Mouse (Mus musculus) natural killer cell, adult 2 months (primary cell): ENCODE results near the gene Mea1.
A peak's percentile ranks its signal among the peaks of the same experiment; 100 is the strongest.

ENCODE experiments used
- DNase-seq, 2 experiments: peaks; one replicate each; pipeline ENCODE4 v3.0.0; 2022; ENCODE audit warnings: low spot score in 2 of 2

Mea1 gene

DNA sequence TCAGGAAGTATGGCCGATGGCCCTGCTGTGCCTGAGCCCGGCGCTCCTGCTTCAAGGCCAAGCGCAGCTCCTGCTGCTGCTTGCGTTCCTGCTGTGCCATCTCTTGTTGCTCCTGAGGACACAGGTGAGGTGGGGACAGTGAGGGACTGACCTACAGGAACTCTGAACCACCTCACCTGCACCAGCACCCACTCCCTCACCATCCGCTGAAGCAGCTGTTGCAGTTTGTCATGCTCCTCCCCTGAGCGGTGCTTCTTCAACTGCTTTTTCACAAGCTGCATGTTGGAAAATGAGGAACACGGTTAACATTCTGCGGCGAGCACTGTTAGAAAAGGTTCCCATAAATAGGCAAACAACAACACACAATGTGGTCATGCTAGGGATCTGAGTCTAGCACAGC is 8.7 kb upstream of the Mea1 start:
- DNase-seq = no peak

DNA sequence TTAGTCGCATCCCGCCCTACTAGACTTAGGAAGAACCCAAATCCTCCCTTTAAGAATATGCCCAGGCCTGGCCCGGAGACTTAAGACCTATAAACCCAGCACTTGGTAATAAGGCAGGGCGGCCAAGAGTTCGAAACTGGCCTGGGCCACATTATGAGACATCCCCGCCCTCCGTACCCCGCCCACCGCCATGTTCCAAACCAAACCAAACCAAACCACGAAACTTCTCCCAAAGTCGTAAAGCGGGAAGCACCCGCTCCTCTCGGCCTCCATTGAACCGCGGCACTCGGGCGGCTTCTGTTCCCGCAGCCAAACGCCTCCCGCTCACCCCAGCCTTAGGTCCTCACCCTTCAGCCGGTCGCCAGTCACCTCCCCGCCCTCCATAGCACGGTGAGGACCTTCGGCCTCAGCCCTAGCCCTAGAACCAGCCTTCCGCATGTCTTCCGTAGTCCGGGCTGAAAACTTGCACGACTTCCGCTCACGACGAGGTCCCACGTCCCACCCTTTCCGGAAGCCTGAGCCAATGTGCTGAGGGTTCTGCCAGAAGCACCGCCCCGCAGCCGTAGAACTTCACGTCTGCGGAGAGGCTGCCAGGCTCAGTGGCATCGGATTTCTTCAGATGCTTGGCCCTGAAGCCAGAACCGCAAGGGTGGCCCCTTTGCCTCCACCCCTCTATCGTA is 4.6 kb upstream of the Mea1 start, which contains the start of gene Rrp36:
Gene Rrp36 (minus strand): TSS at position 503 of the 680 bp plus-strand sequence.
- peak; percentile 85 to 86 for DNase-seq

DNA sequence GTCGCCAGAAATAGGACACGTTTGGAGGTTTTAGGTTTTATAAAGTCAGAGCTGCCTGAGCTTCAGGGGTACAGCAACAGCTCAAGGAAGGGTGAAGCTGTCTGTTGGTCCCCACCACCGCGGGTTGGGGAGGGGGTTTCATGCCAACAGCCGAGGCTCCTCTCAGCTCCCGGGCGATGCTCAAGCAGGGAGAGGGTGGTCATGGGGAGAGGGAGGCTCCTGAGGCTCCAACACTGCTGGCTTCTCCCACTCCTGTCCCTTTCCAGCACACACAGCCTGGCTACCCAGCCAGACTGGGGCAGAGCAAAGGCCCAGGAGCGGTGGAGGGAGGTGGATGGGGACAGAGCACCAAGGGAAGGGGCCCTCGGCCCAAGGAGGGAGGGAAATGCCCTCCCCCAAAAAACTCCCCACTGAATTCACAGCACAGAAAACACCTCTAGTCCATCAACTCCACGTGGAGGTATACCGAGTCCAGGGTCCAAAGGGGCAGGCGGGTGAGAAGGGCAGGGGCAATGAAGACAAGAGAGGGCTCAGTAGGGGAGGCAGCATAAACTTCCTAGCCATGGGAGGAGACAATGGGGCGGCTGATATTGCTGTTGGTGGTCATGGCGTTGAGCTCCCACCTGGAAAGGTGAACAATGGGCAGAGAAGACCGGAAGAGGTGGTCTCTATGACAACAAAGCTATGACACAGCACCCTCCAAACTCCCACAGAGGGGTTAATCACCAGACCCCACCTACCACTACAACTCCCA is 3.9 kb upstream of the Mea1 start:
- no peak for DNase-seq

DNA sequence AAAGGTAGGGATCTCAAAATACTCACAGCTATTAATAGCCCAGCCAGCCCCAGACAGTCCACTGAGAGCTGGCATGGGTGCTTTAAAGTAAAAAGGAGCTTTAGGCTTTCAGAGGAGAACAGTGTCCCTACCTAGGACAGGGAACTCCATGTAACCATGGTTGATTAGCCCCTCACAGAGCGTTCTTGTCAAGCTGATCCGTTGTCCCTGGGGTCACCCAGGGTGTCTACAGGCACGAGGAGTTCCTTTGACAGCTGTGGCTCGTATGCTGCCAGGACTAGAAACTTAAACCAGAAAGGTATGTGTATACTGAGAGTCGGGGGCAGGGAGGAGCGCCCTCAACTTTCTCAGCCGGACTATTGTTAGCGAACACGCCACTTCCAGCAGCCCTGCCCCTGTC is 318 bp downstream of the Mea1 start:
- no peak for DNase-seq

DNA sequence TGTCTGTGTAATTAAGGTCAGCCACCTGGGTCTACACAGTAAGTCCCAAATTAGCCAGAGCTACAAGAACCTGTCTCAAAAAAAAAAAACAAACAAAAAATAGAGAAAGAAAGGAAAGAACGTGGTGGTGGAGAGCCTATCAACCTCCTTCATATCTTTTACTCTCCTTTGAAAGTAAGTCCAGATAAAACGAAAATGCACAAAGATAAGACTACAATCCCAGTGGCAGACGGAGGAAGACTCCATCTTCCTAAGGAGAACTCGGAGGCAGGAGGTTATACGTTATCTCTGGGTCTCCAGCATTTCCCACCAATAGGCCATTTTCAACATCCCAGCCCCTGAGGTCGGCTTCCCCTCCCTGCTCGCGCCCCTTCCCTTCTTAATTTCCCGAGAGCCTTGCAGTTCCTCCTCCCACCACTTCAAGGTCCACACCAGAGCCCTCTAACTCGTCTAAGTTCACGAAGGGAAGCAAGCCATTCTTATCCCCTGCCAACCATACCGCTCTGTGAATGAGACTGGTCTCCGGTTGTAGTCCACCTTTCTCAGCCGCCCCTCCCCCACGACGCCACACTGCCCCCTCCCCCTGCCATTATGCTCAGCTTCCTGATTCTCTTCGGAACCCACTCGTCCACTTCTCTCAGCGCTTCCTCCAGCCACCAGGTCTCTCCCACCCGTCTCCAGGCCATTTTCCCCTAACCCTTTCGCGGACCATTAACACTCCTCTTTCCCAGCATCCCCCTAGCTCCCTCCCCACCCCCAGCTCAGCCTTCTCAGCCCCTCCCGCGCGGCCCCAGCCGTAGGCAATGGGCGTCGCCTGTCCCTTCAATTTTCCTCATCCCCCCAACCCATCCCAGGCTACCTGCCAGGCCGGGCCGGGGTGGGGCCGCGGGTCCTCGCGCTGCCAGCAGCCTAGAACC is 1.5 kb downstream of the Mea1 start:
- peak; percentile 18 to 28 for DNase-seq

DNA sequence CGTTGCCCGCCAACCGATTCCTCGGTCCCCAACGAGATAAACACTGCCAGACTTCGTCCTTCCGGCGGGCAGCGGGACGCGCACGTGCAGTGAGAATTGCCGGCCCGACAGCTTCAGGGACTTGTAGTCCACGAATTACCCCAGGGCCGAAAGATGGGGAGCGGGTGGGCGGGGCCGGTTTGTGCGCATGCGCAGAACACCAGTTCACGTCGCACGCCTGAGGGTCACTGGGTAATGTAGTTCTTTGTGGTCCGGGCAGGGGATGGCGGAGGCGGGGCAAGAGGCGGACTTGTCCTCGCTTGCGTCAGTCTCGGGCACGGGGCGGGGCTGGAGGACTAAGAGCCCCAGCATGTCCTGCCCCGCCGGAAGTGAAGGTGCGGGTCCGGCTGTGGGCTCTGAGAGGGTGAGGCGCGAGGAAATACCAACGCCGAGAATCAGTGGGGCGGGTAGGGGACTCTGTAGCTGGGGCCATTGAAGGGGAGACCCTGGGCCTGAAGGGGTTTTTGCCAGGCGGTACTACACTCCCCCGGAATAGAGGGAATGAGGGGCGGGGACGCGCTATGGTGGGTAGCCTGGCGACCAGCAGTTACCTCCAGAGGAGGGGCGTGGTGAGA is 2.3 kb downstream of the Mea1 start, which contains the start of gene Klhdc3:
Gene Klhdc3 (minus strand): TSS at position 155 of the 614 bp plus-strand sequence.
- DNase-seq = peak; percentile 96 to 97

DNA sequence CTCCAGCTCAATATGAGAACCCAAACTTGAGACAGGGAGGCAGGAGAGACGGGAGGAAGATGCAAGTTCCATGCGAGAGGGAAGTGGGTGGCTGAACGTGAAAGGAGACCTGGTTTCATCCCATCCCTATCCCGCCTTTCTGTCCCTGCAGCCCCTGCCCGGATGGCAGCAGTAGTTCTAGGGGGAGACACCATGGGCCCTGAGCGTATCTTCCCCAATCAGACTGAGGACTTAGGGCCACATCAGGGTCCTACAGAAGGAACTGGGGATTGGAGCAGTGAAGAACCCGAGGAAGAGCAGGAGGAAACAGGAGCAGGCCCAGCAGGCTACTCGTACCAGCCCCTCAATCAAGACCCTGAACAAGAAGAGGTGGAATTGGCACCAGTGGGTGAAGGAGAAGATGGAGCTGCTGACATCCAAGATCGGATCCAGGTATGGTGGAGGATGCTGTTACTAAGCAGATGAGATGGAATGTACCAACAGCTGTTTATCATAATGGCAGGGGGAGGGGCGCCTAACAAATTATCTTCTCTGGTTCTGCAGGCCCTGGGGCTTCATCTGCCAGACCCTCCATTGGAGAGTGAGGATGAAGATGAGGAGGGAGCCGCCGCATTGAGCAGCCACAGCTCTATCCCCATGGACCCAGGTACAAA is 3.0 kb downstream of the Mea1 start:
- no peak for DNase-seq

DNA sequence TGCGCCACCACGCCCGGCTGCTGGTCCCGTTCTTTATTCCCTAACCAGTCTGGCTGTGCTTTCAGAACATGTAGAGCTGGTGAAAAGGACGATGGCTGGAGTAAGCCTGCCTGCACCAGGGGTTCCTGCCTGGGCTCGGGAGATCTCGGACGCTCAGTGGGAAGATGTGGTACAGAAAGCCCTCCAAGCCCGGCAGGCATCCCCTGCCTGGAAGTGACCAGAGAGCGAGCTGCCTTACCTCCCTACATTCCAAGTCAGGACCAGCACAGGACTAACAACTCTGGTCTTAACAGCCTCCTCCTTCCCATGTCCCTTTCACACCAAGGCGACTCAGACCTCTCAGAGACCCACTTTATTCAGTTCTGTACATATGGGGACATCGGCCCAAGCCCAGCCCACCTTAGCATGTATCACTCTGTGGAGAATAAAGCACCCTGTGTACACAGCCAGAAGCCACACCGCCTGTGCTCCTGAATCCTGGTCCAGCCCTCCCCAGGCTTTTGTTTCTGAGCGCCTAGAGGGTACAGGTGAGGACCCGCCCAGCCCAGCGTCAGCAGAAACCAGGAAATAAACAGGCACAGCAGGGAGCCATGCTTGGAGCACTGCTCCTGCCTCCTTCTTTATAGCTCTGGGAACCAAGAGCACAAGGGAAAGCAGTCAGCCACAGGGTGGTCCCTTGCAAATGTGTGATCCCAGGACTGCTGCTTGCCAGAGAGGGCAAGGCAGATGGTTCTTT is 4.2 kb downstream of the Mea1 start:
- no peak for DNase-seq

DNA sequence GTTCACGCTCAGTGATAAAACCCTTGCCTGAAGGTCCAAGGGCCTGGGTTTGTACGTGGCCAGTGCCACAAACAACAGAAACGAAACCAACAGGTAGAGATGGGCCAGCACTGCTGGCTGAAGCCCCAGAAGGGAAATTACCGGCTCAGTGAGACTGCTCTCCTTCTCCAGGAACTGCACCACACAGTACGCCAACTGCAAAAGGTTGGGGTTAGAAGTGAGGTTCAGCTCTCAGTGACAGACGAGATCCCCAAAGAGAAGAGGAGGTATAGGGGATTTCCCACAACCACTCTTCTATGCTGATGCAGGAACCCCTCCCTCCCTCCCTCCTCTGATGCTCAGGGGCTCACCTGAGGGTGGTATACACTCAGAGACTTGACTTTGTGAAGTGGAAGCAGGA is 7.3 kb downstream of the Mea1 start:
- DNase-seq = no peak

DNA sequence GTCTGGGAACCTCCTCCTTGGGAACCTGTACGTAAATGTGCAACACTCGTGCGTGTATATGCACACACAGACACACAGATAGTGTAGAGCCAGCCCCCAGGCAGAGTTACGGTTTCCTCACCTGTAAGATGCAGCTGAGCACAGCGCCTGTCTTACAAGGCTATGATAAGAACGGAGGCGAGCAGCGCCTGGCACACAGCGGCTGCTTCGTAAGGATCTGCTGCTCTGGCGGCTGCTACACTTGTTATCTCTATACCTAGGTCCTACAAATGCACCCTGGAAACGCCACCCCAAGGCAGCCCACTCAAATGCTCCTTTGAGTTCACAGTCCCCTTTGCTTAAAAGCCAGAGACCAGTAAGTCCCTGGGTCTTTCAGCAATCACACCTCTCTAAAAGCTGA is 12.1 kb downstream of the Mea1 start:
- DNase-seq = no peak

DNA sequence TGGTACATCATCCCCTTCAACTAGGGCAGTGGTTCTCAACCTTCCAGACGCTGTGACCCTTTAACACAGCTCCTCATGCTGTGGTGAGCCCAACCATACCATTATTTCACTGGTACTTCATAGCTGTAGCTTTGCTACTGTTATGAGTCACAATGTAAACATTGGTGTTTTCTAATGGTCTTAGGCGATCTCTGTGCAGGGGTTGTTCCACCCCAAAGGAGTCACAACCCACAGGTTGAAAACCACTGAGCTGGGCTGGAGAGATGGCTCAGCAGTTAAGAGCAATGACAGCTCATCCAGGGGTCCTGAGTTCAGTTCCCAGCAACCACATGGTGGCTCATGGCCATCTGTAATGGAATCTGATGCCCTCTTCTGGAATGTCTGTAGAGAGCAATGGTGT is 12.8 kb downstream of the Mea1 start:
- DNase-seq = no peak

DNA sequence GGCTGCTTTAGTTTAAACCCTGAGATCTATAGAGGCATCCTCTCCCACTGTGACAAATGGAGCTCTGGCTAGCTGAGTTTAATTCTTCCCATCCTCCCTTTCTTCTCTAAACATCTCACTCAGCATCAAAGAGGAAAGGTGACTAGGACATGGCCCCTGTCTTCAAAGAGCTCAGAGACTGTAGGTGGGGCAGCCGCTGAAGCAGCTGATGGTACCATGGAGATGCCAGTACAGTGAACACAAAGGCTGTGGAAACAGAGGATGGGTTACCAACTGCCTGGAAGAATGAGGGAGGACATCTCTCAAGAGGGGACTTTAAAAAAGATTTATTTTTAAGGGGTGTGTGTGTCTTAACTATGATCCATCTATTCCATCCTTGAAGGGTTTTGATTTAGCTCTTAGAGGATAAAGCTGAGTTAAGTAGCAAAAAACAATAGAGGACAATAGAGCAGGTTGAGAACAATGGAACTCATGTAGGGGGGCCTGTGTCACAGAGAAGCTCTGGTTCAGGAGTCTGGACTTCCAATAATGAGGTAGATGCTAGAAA is 16.0 kb downstream of the Mea1 start:
- DNase-seq = no peak

DNA sequence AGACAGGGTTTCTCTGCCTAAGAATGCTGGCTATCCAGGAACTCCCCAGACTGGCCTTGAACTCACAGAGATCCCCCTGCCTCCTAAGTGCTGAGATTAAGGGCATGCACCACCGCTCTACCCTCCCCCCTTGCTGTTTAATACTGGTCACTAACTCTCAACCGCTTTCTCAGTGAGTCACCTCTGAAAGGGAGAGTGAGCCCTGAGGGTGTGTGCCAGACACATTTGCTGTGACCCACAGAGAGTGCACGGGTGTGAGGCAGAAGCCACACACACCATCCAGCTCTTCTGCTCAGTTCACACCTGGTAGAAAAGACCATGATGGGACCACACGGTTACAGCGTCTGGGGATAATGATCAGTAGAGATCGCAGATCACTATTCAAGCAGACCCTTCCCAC is 19.9 kb downstream of the Mea1 start:
- no peak for DNase-seq

DNA sequence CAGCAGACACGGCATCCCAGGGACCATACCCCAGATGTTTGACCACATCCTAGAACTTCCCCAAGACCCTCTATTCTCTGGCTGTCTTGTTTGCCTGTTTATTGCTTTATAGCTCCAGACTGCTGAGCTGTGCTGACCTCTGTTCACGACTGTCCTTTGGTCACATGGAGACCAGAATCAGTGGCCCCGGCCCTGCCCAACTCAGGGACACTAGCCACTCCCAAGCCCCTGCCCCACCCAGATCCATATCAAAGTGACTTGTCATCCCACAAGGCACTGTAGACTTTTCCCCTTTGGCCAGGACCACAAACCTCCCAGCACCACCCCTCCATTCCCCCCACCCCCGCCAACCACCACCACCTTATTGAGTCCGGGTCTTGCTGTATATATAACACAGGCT is 20.7 kb downstream of the Mea1 start:
- no peak for DNase-seq

DNA sequence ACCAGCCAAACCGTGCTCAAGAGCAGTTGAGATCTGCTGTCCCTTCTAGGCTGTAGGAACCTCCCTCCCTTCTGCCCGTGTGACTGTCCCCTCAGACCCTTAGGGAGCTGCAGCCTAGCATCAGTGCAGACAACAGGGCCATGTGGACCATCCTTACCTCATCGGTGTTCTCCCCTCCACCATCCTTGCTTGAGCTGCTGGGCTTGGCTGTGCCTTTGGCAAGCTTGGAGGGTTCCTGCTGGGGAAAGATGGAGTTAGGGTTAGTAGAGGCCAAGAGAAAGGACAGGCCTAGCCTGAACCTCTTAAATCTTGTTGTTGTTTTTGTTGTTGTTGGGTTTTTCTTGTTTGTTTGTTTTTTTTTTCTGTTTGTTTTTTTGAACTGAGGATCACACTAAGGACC is 21.3 kb downstream of the Mea1 start:
- DNase-seq = no peak

DNA sequence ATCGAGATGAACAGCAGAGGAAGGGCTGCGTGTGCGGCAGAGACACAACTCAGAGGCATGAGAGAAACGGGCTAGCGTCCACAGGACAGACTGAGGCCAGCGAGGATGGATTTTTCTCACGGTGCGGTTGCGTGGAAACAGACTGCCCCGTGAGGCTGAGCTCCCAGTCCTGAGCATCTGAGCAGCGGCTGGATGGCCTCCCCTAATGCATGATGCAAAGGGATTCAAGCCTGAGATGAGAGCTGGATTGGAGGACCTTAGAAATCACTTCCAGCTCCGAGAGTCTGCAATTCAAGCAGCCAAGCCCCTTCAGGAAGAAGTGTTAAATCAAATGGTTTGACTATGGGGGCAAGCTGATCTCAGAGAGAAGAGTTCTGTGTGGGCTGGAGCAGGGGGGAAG is 22.9 kb downstream of the Mea1 start:
- no peak for DNase-seq

DNA sequence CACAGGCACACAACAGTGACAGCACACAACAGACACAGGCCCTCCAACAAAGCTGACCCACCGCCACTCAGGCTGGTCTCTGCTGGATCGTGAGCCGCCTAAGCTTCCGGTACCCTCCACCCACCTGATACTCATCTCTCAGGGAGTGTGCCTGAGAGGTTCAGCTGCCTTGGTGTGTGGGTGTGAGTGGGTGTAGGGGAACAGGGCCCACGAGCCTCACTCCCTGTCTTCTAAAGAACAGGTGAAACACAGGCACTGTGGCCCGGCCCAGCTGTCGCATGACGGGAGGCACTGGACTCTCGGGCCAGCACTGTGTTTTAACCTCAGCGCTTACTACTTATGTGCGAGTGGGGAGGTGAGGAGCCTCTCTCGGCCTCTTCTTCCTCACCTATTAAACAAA is 23.5 kb downstream of the Mea1 start:
- no peak for DNase-seq

DNA sequence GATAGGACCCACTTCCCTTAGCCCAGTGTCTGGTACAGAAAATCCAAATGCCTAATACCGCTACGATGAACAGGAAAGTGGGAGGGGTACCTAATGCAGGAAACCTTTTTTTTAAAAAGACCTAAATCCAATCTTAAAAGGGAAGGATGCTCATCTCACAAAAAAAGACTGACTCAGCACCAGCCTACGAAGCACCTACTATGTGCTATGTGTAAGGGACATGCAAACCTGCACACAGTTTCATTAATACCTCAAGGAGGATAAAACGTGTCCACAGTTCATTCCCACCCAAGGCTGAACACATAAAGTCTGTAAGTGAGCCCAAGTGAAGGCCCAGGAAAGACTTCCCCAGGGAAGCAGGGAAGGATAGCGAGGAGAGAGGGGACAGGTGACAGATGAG is 23.9 kb downstream of the Mea1 start:
- no peak for DNase-seq

DNA sequence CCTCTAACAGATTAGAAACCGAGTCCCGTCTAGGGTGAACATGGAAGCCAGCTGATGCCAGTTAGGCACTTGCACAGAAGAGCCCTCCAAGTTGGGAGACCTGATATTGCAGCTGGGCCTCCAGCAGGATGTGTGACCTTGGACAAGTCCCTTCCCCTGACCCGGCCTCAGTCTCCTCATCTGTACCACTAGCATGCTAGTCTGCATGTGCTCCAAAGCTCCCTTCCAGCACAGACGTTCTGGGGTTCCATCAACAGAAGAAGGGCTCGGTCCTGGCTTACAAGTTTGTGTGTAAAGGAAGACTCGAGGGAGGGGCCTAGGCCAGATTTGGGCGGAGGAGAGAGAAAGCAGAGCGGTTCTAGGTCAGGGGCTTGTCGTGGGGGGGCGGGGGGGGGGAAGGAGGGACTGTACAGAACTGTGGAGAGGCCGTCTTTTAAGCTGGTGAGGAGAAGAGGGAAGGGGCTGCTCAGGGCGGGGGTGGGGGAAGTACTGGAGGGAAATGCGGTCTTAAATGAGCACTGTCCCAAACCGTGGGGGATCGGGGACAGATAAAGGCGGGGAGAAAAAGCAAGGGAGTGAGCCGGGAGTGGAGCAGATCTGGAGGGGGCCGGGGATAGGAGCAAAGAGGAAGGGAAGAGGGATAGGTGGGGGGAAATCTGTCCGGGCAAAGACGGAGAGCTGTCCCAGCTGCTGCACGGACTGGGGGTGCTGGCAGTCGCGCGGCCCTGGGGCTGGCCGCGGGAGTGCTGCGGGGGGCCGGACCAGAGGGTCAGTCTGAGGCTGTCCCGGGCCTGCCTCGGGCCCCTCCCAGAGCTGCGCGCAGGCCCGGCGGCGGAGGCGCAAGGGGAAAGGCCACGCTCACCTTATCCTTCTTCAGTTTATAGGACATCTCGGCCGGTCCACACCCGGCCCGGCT is 25.6 kb downstream of the Mea1 start:
- DNase-seq = no peak
